Mouse (Mus musculus) 416B (cell line): ENCODE results near the gene Atxn2.

Experiments
- DNase-seq: peaks from one replicate; pipeline ENCODE4 v3.0.0; 2011; ENCODE audit warnings: low read depth

The Atxn2 gene

DNA sequence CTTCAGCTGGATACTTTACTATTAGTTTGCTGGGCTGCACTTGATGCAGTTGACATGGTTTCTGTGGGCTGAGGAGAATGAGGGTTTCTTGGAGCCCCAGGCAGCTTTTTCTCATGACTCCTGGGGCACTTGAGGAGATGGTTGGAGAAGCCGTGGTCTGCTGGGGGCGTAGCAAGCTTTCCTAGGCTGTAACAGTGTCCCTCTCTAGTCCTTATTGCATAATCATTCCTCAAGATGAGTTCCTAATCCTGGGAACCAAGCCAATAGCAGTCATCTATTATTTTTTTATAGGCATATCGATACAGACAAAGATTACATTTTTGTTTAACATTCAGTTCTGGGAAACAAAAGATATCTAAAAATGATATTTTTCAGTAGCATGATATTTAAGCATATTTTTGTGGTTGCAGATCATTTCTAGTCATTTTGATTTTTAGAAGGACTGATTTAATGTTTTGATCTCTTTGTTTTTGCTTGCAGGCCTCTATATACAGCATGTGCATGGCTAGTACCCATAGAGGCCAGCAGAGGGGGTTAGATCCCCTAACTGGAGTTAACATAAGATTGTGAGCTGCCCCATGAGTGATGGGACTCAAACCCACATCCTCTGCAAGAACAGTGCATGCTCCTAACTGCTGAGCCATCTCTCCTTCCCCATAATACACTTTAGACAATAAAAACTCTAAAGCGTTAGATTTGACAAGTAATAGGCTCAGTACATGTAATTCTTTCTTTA lies 55.1 kb downstream of the Atxn2 start:
- peak; percentile 63 for DNase-seq

DNA sequence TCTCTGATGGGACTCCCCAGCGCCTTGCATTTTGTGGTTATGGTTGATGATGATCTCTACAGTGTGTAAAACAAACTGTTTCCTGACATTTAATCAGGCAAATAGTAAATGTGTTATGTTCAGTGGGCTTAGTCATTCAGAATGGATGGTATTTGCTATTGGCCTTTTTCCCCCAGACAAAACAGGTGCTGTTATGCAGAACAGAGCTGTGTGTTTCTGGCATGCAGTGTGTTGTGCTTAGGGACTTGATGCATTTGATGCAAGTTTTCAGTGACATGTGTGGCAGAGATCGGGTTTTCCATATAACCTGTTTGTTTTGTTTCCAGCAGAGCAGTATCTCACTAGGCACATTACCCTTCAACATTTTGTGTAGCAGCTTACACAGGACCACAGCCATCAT lies 56.4 kb downstream of the Atxn2 start:
- no peak for DNase-seq

DNA sequence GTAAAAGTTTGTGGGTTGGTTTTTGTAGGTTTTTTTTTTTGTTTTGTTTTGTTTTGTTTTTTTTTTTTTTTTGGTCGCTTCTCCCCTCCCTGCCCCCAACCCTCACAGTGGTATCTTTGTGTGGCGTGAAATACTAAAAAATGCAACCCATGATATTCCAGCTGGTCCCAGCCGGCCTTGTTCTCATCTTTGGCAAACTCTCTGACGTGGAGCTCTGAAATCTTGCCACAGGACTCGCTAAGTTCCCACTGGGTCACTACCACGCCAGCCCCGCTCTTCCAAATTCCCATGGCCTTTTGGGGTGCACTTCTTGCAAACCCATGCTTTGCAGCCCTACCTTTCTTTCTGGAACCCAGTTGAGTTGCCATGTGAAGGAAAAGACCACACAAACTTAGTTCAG lies 58.7 kb downstream of the Atxn2 start:
- DNase-seq = no peak

DNA sequence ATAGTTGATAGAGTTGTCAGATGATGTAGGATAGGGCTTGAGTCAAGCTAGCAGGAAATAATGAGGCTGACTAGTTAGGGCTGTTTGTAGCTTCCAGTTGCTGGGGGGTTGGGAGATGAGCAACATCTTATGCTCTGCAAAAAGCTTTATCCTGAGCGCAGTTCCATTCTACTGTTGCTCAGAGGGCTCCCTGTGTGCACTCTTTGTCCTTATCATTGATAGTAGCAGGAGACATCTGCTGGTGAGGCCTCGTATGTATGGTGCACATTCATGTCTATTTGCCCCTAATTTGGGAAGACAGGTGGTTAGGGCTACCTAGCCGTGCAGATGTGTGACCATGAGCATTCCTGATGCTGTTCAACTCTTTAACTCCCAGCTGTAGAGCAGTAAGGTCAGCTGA lies 60.5 kb downstream of the Atxn2 start:
- no peak for DNase-seq

DNA sequence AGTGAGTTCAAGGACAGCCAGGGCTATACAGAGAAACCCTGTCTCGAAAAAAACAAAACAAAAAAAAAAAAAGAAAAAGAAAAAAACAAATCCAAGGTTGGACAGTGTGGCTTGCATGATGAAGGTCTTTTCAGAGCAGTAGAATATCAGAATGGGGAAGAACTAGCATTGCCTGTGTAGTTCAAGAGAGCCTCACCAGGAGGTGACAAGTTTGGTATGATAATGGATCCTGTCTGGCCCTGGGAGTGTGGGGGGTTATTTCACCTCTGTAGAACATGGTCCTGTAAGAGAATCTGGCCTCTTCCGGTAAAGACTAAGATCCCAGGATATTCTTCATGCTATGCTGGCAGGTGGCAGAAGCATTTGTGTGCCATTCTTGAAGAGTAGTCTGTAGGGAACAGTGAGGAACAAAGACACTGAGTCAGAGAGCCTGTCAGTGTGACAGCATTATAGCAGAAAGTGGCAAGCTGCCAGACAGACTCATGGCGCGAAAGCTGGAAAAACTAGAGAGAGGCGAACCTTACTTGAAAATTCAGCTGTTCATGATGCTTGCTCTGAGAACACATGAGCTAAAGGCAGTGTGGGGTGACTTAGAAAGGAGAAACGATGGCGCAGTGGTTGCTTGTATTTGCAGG lies 67.5 kb downstream of the Atxn2 start:
- no peak for DNase-seq

DNA sequence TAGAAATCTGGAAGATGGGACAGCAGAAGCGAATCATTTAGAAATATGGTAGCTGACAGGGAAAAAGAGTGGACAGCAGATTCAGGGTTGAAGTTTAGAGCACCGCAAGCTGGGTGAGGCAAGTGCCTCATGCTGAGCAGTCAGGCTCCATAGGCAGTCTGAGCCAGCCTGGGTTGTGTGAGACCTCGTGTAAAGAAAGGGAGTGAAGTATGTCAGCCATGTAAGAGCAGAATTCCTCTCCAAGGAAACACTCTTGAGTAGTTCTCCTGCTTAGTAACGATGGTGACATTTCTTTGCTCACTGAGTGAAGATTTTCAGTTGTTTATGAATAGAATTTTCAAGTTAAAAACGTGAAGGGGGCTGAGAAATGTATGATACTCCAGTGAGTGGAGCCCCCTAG lies 69.0 kb downstream of the Atxn2 start:
- DNase-seq = no peak

DNA sequence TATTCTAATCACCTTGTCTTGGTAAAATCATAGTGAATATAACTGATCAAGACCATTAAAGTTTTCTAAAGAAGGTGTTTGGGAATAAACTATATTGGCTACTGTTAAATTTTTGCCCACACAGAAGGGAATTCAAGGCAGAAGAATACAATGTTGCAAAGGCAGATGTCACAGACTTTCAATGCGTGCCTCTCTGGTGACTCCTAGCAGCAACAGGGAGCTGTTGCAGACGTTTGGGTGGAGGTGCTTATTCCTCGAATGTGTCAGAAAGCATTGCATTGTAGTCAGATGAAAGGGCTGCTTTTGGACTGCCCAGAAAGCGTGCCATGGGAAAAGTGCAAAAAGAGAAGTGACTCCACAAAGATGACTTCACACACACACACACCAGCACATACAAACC lies 71.3 kb downstream of the Atxn2 start:
- no peak for DNase-seq

DNA sequence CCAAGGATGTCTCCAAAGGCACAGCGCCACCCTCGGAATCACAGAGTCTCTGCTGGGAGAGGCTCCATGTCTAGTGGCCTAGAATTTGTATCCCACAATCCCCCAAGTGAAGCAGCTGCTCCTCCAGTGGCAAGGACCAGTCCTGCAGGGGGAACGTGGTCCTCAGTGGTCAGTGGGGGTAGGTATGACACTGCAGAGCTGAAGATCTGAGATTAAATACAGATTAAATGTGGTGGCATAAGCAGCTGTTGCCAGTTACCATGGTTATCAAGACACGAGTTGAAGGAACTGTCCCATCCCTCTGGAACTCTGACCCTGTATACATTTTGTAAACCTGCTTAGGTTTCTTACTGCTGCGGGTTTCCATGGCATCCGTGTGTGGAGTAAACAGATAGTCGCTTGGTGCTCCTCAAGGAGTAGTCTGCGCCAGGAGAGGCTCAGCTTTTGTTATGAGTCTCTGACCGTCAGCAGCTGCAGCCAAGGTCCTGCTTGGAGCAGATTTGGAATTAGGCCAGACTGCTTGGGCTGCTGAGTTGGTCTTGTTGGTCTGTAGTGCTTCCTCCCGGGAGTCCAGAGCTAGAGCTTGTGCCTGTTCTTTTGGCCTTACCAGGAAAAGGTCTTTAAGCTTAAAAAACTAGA lies 72.8 kb downstream of the Atxn2 start:
- DNase-seq = no peak

DNA sequence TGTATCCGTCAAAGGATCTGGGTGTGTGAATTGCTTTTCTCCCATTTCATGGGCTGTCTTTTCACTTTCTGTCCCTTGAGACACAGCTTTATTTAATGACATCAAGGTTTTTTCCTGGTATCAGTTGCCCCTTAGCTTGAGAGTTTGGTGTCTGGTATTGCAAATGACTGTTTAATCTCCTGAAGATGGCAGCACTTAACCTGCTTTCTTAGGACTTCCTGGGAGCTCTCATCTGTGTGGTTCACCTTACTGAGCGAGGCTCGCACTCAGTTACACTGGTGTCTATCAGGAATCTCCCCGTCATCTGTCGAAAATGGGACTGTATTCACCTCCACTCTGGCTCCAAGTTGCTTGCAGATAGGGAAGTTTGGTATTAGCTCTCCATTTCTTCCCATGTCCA lies 79.9 kb downstream of the Atxn2 start:
- DNase-seq = no peak

DNA sequence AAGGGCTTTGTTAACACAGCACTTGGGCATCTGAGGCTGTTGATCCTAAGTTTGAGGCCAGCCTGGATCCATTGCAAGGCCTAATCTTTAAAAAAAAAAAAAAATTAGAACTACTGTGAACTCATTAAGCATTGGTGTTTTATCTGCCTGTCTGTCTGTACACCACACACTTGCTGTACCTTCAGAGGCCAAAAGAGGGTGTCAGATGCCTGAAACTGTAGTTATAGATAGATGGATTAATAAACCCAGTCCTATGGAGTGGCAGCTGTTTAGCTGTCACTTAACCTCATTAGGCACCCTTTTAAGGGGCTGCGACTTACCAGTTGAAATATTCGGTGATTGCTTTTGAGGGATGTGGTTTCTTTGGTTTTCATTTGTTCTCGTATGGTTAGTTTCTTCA lies 84.7 kb downstream of the Atxn2 start:
- DNase-seq = peak; percentile 54

DNA sequence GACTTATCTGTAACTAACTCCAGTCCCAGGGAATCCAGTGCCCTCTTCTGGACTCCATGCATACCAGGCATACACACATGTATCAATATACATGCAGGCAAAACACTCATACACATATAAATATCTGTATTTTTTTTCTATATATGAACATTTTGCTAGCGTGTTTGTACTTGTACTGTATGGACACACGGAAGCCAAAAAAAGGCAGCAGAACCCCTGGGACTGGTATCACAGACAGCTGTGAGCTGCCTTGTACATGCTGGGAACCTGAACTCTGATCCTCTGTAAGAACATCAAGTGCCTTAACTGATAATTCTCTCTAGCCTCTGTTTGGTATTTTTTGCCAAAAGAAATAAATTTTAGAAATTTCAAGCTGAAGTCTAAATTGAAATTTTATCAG lies 87.3 kb downstream of the Atxn2 start:
- DNase-seq = no peak

DNA sequence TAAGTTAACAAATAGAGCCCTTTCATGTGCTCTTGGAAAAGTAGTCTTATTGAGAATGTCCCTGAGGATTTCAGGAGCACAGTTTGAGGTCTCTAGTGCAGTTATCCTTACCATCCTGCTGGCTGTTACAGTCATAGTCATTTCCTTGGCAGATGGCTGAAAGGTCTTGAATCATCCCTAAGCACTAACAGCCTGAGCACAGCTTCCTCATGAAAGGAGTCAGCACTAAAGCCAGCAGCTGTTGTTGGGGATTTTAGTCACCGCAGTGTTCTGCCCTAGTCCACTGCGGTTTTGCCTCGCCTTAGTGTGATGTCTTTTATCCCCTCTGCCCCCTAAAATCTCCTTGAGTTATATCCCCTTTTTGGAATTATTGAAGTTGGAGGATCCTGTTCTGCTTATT lies 96.0 kb downstream of the Atxn2 start:
- peak; percentile 64 for DNase-seq

DNA sequence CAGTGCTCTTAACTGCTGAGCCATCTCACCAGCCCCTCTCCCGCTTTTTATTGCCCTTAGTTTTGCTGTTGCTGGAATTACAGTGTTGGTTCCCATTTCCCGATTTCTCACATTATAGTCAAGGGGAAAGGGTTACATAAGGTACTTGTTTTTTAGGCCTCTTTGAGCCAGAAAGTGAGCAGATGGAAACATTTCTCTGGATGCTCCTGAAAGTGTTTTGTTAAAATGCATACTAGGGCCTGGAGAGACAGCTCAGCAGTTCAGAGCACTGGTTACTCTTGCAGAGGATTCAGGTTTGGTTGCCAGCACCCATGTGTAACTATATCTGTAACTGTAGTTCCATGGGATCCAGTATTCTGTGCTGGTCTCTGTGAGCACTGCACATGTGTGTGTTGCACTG lies 97.1 kb downstream of the Atxn2 start:
- no peak for DNase-seq

DNA sequence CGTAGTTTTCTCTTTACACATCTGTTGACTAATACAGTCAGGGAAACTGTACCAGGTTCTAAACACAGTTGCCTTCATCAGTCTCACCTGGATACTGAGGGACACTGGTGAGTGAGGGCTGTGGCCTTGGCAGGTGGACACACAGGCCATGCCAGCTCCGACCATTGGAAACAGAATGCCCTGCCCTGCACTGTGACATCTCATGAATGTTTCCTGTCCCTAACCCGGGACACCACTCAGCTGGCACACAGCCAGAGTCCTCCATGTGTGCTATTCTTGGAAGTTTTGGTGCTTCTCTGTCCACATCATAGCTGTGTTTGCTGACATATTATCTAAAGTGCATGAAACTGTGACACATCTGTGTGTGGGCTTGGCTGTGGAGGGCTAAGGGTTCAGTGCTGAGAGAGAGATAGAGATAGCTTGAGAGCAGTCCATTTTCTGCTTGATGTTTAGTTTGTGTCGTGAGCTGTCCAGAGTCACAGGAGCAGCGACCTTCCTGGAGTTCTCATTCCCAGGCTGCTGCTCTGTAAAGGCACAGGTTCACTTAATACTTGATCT lies 98.6 kb downstream of the Atxn2 start:
- peak; percentile 58 for DNase-seq

DNA sequence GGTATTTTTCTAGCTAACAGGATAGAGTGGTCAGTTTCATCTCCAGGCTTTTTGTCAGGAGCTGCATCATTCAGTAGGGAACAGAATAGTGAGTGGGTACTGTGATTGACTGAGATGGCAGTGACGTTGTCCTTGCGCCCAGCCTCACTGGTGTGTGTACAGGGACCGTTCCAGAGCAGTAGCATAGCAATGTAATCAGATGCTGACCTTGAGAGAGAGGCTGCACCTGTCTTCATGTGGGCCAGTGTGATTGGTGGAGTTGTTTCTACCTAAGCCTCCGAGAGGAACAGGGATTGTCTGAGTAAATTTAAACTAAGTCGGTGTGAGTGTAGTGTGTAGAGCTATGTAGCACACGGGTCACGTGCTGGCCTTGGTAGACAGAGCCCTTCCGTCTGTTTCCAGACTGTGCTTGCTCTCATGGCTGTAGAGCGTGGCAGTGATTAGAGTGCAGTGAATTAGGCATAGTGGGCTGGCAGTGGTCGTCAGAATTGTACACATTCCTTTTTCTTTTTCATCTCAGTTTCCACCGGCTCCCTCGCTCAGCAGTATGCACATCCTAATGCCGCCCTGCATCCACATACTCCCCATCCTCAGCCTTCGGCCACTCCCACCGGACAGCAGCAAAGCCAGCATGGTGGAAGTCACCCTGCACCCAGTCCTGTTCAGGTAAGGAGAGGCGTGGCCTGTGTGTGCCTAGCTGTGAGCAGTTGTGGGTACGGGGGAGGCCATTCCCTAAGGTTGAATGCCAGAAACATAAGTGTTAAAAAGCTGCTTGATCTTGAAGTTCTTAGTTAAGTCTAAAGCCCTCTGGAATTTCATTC lies 99.4 kb downstream of the Atxn2 start:
- DNase-seq = no peak

DNA sequence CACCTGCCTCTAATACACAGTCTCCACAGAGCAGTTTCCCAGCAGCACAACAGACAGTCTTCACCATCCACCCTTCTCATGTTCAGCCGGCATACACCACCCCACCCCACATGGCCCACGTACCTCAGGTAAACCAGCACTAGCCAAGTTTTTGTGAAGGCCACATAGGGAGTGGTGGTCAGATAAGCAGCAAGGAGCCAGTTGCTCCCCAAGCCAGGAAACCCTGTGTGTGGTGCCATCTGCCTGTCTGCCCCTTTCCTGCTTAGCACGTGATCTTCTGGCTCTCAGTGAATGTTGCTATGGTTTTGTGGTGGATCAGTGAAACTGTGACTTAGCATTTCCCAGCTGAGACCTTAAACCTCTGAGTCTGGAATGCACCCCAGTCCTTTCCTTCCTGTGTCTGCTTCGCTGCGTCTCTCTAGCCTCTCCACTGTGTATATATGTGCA lies 100.4 kb downstream of the Atxn2 start:
- DNase-seq = peak; percentile 95

DNA sequence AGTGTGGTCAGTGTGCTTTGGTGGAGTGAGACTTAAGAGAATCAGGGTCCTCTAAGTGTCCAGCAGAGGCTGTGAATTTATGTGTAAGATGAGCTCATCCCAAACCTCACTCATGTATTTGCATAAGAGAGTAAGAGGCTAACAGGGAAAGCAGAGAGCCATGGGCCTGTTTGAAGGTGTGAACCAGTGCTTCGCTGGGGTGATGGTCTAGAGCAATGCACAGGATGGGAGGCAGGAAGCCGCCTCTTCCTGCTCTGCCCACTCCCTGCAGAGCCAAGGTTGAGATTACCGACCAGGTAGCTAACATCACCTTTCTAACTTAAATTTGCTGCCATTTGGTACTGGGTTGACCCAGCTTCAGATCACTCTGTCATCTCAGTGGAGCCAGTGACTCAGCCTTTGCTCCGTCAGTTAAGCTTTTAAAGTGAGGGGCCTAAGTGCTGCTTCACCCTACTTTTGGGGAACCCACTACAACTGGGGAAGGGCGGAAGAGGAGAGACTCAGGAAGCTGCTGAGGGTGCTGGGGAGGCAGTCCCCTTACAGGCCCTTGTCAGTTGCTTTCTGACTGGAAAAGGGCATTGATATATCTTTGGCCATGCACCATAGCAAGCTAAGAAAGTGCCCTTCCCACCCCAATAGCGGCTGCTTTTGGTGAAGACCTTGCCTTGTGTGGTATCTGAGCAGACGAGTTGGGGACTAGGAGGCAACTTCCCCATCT lies 101.5 kb downstream of the Atxn2 start:
- DNase-seq = no peak

DNA sequence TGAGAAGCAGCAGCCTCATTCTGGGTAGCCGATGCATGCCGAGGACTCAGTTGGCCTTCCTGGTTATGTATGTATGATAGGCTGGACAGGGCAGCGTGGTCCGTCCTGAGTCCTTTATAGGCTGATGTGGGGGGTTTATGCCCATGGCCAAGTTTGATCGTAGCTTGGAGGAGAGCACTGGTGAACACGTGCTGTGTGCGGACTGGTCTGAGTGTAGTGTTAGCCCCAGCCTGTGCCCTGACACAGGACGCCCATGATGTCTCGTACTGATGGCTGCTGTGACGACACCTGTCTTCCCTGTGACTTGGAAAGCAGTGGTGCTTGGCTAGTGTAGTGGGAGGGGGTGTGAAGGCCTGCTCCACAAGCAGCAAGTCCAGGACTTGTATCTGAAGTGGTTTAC lies 102.6 kb downstream of the Atxn2 start:
- no peak for DNase-seq

DNA sequence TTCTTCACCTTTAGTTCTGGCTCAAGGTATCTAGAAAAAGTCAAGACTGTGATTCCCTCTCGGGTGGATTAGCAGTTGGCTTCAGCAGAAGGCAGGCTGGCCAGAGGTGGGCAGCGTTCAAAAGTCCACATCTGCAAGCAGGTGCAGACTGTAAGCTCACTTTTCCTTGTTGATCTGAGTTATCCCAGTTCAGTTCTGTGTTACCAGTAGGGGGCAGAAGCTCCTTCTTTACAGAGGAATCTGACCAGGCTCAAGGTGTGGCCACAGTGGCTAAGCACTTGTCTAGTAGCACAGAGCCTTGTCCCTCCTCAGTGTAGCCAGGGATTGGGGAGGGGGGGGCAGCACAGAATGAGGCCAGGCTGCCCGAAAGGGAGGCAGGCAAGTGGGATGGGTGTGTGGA lies 103.9 kb downstream of the Atxn2 start:
- peak; percentile 86 for DNase-seq

DNA sequence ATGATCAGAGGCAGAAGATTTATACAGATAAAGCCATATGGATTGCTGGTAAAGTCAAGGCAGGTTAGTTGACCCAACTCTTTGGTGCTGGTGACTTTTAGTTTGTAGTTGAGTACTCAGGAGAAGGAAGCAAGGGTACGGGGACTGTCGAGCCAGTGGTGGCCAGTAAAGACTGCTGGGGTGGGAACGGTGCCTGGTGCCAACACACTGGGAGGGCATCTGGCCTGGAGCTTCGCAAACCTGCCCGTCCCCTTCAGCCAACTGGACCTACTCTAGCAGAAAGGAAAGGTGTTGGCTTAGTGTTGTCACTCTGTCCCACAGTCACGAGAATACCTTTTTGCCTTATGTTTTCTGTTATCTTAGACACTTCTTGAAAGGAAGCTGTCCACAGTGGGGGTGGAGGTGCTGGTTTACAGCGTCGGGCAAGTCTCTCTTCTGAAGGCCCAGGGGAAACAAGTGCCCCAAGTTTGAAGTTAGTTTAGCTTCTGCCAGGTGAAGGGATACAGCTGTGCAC lies 104.8 kb downstream of the Atxn2 start:
- DNase-seq = no peak

DNA sequence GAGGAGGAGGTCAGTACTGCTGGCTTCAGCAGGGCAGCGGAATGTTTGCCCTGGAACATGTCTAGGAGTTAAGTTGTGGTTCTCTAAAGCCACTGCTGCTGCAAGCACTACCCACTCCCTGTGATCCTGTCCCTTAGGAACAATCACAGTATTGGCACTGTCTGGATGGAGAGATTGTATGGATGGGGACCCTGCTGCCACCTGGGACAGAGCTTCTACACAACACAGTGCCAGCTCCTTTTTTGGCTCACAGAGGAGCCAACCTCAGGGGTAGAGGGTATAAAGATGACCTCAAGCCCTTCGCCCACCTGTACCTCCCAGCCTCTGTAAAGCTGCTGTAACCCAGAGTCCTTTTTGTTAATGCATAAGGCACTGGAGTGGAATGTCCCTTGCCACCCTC lies 105.5 kb downstream of the Atxn2 start:
- DNase-seq = no peak
